Mouse (Mus musculus): ENCODE measurements around the gene Rnf44. TPM values are rescaled to one million over a fixed set of nuclear protein-coding genes. Genes with fewer than 3 reads are reported as not detected.
A peak's percentile ranks its signal among the peaks of the same experiment; 100 is the strongest.

The Rnf44 gene
- polyA plus RNA-seq, 1 experiment from 2014 or later: 70.0 TPM

GRCm38 (mm10) chr13:54686139-54687053 lies 7.3 kb downstream of the Rnf44 start:
- Histone ChIP-seq H3K4me1 (replicated peaks) (peaks cover 30% of the 10 kb centered on the region), H3K27me3 (no peaks in the 10 kb centered on the region), H3K4me3 (replicated peaks) (peak overlapping the region; percentile 94), H3K27ac (peak overlapping the region; percentile 98), H3K9me3 (no peaks in the 10 kb centered on the region), H3K36me3 (peaks cover 33% of the 10 kb centered on the region), H3K9ac (replicated peaks) (peak overlapping the region; percentile 96), H3K4me2 (peak overlapping the region; percentile 82)
- no peak for ATAC-seq (ENCODE audit: insufficient number of reproducible peaks, insufficient read depth, low FRiP score, low TSS enrichment, low read depth)
- WGBS: 6% methylated on average over 19 of the region's 19 CpGs

- Histone ChIP-seq H3K27me3 (no peaks in the 10 kb centered on the region), H3K36me3 (peaks cover 45% of the 10 kb centered on the region), H3K27ac (0 out of 2 replicates have a peak overlapping the region, but pooled peaks have one; percentile 3), H3K4me1 (replicated peaks) (peaks cover 30% of the 10 kb centered on the region), H3K4me2 (peak overlapping the region; percentile 82), H3K9ac (replicated peaks) (peak overlapping the region; percentile 96; the same call in 1 of the 2 replicates), H3K9me3 (no peaks in the 10 kb centered on the region), H3K4me3 (replicated peaks) (peak overlapping the region; percentile 94)
- ATAC-seq (ENCODE audit: insufficient number of reproducible peaks, insufficient read depth, low FRiP score, low TSS enrichment, low read depth): no peak
- WGBS: 45% methylated on average over 2 of the region's 2 CpGs
Observed at GRCm38 (mm10) chr13:54685174-54685573, 8.5 kb downstream of the Rnf44 start.

GRCm38 (mm10) chr13:54684140-54684896 lies 9.4 kb downstream of the Rnf44 start:
- H3K9me3 ChIP-seq: no peaks in the 10 kb centered on the region
- peaks cover 30% of the 10 kb centered on the region for H3K4me1 ChIP-seq (replicated peaks)
- peak overlapping the region; percentile 82 for H3K4me2 ChIP-seq
- peak overlapping the region; percentile 94 for H3K4me3 ChIP-seq (replicated peaks)
- H3K9ac ChIP-seq (replicated peaks): no peak overlapping the region
- H3K27me3 ChIP-seq: no peaks in the 10 kb centered on the region
- ATAC-seq (ENCODE audit: insufficient number of reproducible peaks, insufficient read depth, low FRiP score, low TSS enrichment, low read depth): no peak
- H3K36me3 ChIP-seq: peaks cover 52% of the 10 kb centered on the region
- WGBS: 52% methylated on average over 3 of the region's 3 CpGs
- 0 out of 2 replicates have a peak overlapping the region, but pooled peaks have one; percentile 3 for H3K27ac ChIP-seq

- 90% methylated on average over 3 of the region's 3 CpGs for WGBS
- H3K4me3 ChIP-seq (replicated peaks): no peak overlapping the region
Observed at GRCm38 (mm10) chr13:54683301-54683700, 10.4 kb downstream of the Rnf44 start.

DNA sequence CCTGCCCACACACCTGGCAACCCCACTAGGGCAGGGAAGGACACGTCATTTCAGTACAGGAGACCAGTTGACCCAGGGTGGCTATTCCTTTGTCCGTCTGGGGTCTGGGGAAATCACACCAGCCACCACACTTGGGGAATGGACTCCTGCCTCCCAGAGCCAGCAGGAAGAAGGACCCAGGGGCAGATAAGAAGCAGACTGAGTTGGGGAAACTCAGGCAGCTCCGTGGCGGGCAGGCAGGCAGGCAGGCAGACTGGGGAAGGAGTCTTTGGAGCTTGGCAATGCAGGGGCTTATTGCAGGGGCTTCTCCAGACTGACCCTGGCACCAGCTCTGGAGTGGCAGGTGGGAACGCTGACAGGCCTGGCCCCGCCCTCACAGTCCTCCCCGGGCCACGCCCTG lies 12.4 kb downstream of the Rnf44 start:
- H3K4me3 ChIP-seq (replicated peaks): no peak overlapping the region
- H3K27ac ChIP-seq: no peak overlapping the region
- peaks cover 24% of the 10 kb centered on the region for H3K4me1 ChIP-seq (replicated peaks)
- no peak overlapping the region for H3K4me2 ChIP-seq
- WGBS: 84% methylated on average over 8 of the region's 8 CpGs
- H3K9me3 ChIP-seq: no peaks in the 10 kb centered on the region
- H3K36me3 ChIP-seq: peaks cover 64% of the 10 kb centered on the region
- H3K27me3 ChIP-seq: no peaks in the 10 kb centered on the region
- no peak overlapping the region for H3K9ac ChIP-seq (replicated peaks)
- ATAC-seq (ENCODE audit: insufficient number of reproducible peaks, insufficient read depth, low FRiP score, low TSS enrichment, low read depth): no peak

More at GRCm38 (mm10) chr13:54683301-54683700, 10.4 kb downstream of the Rnf44 start:
- Histone ChIP-seq H3K36me3 (peaks cover 62% of the 10 kb centered on the region), H3K4me1 (replicated peaks) (peaks cover 27% of the 10 kb centered on the region), H3K4me2 (no peak overlapping the region), H3K27ac (no peak overlapping the region), H3K27me3 (no peaks in the 10 kb centered on the region), H3K9ac (replicated peaks) (no peak overlapping the region), H3K9me3 (no peaks in the 10 kb centered on the region)
- no peak for ATAC-seq (ENCODE audit: insufficient number of reproducible peaks, insufficient read depth, low FRiP score, low TSS enrichment, low read depth)

- no peak for ATAC-seq (ENCODE audit: insufficient number of reproducible peaks, insufficient read depth, low FRiP score, low TSS enrichment, low read depth)
- WGBS: 79% methylated on average over 17 of the region's 17 CpGs
- H3K36me3 ChIP-seq: peaks cover 64% of the 10 kb centered on the region
- no peaks in the 10 kb centered on the region for H3K27me3 ChIP-seq
- H3K4me3 ChIP-seq (replicated peaks): no peak overlapping the region
- H3K27ac ChIP-seq: no peak overlapping the region
- no peaks in the 10 kb centered on the region for H3K9me3 ChIP-seq
- H3K9ac ChIP-seq (replicated peaks): no peak overlapping the region
- H3K4me2 ChIP-seq: no peak overlapping the region
- peaks cover 15% of the 10 kb centered on the region for H3K4me1 ChIP-seq (replicated peaks)
Observed at GRCm38 (mm10) chr13:54680184-54680853, 13.4 kb downstream of the Rnf44 start.

- Histone ChIP-seq H3K4me1 (replicated peaks) (no peaks in the 10 kb centered on the region; the same call in 1 of the 2 replicates), H3K36me3 (peaks cover 49% of the 10 kb centered on the region), H3K27ac (no peak overlapping the region), H3K4me3 (replicated peaks) (no peak overlapping the region), H3K9ac (replicated peaks) (no peak overlapping the region), H3K4me2 (no peak overlapping the region), H3K9me3 (no peaks in the 10 kb centered on the region), H3K27me3 (no peaks in the 10 kb centered on the region)
- ATAC-seq (ENCODE audit: insufficient number of reproducible peaks, insufficient read depth, low FRiP score, low TSS enrichment, low read depth): no peak
- WGBS: 57% methylated on average over 4 of the region's 4 CpGs
Observed at GRCm38 (mm10) chr13:54678263-54678662, 15.4 kb downstream of the Rnf44 start.

DNA sequence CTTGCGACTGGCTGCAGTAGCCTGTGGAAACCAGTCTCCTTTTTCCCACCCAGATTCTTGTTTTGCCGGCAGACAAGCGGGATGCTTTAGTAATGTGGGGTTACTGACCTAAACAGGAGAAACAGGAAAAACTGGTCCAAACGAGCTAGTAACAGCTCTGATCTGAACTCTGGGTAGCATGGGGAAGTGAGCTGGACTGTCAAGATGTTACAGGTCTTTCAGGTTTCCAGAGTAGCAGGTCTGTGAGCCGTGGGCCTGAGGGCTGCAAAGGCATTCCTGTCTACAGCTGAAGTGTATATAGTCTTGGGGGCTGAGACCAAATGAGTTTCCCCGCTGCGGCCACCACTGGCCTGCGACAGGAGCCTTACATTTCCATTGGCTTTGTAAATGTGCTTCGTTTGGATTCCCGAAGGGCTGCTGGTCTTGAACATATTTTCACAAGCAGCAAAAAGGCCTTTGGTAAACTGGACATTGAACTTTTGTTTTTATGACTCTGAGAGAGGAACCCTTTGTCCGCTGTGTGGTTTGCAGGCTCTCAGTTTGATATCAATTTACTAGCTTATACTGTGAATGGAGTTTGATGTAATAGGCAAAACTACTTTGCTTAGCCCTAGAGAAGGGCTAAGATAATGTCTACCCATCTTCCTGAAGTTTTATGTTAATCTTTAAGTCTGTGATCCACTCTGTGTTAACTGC lies 17.7 kb downstream of the Rnf44 start:
- 60% methylated on average over 11 of the region's 11 CpGs for WGBS
- H3K9ac ChIP-seq (replicated peaks): no peak overlapping the region
- no peak for ATAC-seq (ENCODE audit: insufficient number of reproducible peaks, insufficient read depth, low FRiP score, low TSS enrichment, low read depth)
- no peaks in the 10 kb centered on the region; the same call in 1 of the 2 replicates for H3K4me1 ChIP-seq (replicated peaks)
- no peak overlapping the region for H3K4me3 ChIP-seq (replicated peaks)
- 0 out of 2 replicates have a peak overlapping the region, but pooled peaks have one; percentile 12 for H3K27ac ChIP-seq
- no peaks in the 10 kb centered on the region for H3K27me3 ChIP-seq
- H3K36me3 ChIP-seq: peaks cover 27% of the 10 kb centered on the region
- H3K9me3 ChIP-seq: no peaks in the 10 kb centered on the region
- no peak overlapping the region for H3K4me2 ChIP-seq

GRCm38 (mm10) chr13:54670491-54670890 lies 23.2 kb downstream of the Rnf44 start:
- Histone ChIP-seq H3K4me2 (no peak overlapping the region), H3K36me3 (peaks cover 13% of the 10 kb centered on the region), H3K27me3 (no peaks in the 10 kb centered on the region), H3K9ac (replicated peaks) (no peak overlapping the region), H3K4me3 (replicated peaks) (no peak overlapping the region), H3K9me3 (no peaks in the 10 kb centered on the region), H3K27ac (no peak overlapping the region), H3K4me1 (replicated peaks) (no peaks in the 10 kb centered on the region)
- 61% methylated on average over 2 of the region's 2 CpGs for WGBS
- no peak for ATAC-seq (ENCODE audit: insufficient number of reproducible peaks, insufficient read depth, low FRiP score, low TSS enrichment, low read depth)

GRCm38 (mm10) chr13:54665062-54665461 lies 28.6 kb downstream of the Rnf44 start:
- no peaks in the 10 kb centered on the region for H3K4me1 ChIP-seq (replicated peaks)
- no peak overlapping the region for H3K4me2 ChIP-seq
- no peak overlapping the region for H3K27ac ChIP-seq
- H3K36me3 ChIP-seq: peaks cover 52% of the 10 kb centered on the region
- H3K27me3 ChIP-seq: no peaks in the 10 kb centered on the region
- H3K9me3 ChIP-seq: no peaks in the 10 kb centered on the region
- WGBS: 93% methylated on average over 7 of the region's 7 CpGs
- no peak overlapping the region for H3K4me3 ChIP-seq (replicated peaks)
- no peak for ATAC-seq (ENCODE audit: insufficient number of reproducible peaks, insufficient read depth, low FRiP score, low TSS enrichment, low read depth)
- no peak overlapping the region for H3K9ac ChIP-seq (replicated peaks)
